Mouse (Mus musculus) adrenal gland (tissue): Measurements from ENCODE around the gene Gm26992.
"Not testable (repeated sequence)": the region's sequence is repeated elsewhere in the genome, so short reads cannot be mapped to it uniquely, and the experiment has no call there.

Source experiments
- intact Hi-C: fragments of 180-260 bp; cut with DNase I; formaldehyde crosslinking; loops from one replicate; pipeline ENCODE4 v1.15.1; 2025
- long read RNA-seq, 2 experiments: library from polyadenylated mRNA; unstranded; transcript quantifications; one replicate each; pipeline ENCODE4 v2.0.0; 2020; ENCODE audit warnings: borderline replicate concordance in 1 of 2; ENCODE audit not compliant: insufficient replicate concordance in 1 of 2

Gm26992 gene
- long read RNA-seq, experiment 1, result 0 reads
- long read RNA-seq, experiment 2, result 0 reads

GRCm38 (mm10) chrX:103421710-103422109 lies at the start of gene Gm26992:
Gm26992 (plus strand) TSS chrX:103422010.
- intact Hi-C loops, result no loop called here

DNA sequence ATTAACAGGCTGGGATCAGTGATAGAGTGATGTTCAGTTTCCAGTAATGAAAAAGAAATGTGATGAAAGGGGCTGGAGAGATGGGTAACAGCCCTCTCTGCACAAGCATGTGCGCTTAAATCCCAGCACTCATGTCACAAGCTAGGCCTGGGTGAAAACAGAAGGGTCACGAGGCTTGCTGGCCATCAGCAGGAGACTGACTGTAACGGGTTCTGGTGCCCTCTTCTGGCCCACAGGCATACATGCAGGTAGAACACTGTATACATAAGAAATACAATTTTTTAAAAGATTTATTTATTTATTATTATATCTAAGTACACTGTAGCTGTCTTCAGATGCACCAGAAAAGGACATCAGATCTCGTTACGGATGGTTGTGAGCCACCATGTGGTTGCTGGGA lies 47.6 kb upstream of the Gm26992 start:
- intact Hi-C loops, result loop anchor here (5.0 kb wide), 1 partner anchor 112 kb away; no protein-coding TSS in a partner anchor

- intact Hi-C loops, result no loop called here
Measured at GRCm38 (mm10) chrX:103384528-103384927, 37.3 kb upstream of the Gm26992 start.

- intact Hi-C loops, result no loop called here
Measured at GRCm38 (mm10) chrX:103388131-103388530, 33.7 kb upstream of the Gm26992 start.

DNA sequence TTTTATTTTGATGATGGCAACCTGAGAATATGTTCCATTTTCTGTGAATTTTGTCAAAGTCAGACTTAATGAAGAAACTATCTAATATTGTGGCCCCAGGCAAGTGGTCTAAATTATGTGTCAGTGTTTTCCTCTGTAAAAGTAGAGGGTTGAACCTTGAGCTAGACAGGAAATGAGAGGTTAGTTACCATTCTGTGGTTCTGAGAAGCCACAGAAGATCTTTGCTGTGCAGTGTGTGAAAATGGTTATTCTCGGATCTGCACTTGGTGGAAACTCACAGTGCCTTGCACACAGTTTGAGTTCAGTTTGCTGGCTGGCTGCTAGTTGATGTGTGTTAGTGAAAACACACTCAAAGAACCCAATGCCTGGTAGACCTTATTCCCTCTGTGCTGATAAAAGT lies 28.0 kb upstream of the Gm26992 start:
- intact Hi-C loops, result no loop called here

- intact Hi-C loops, result no loop called here
Measured at GRCm38 (mm10) chrX:103405021-103405420, 16.8 kb upstream of the Gm26992 start.

DNA sequence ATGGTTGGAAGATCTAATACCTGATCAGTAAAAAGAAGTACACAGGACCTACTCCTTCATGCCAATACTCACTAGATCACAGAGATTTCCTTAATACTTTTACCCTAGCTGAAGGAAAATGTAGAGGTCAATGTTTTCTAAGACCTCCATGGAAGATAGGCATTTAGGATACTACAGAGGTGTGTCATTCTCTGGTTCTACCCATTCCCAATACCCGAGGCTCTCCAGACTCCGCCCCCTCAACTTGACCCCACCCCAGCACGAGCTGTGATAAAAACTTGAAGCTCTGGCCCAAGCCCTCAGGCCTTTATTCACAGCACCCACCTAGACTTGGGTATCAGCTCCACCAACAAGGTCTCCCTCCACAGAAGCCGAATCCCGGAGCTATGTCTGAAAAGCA lies 7.6 kb upstream of the Gm26992 start, which contains the start of gene Tsx:
Tsx (plus strand) TSS at position 301 of the 400 bp plus-strand sequence.
- intact Hi-C loops, result no loop called here

DNA sequence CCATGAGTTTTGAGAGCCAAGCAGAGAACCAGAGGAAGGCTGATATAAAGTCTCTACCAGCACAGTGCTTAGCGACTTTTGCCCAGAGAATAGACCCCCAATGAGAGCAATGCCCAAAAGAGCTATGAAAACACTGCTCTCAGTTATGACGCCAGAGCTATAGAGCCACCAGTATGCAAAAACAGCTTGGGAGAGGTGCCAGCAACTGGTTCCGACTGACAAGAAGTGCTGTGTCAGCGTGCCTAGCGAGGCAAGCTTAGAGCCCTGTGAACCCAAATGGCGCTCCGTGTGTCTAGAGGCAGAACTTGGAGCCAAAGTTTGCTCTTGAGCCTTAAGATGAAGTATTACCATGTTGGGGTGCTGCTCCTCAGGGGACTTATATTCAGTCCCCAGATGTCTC lies 5.9 kb downstream of the Gm26992 start:
- intact Hi-C loops, result no loop called here

DNA sequence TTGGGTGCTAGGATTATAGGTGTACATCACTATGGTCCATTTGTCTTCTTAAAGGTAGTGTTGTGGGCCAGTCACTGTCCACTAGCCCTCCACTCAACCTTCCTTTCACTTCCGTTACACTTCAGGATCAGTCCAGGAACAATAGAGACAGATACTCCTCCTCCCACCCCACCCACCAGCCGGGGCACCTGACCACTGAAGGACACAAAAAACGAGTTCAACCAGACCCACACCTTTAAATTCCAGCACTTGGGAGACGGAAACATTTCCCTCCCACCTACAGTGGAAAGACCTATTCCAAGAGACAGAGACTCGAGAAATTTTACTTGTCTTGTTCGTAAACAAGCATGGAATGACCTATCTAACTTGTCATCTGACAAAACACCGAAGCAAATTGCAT lies 10.5 kb downstream of the Gm26992 start:
- intact Hi-C loops, result no loop called here

GRCm38 (mm10) chrX:103438023-103438422 lies 16.2 kb downstream of the Gm26992 start:
- intact Hi-C loops, result no loop called here

GRCm38 (mm10) chrX:103440803-103441202 lies 19.0 kb downstream of the Gm26992 start:
- intact Hi-C loops, result loop anchor here (2.0 kb wide), 1 partner anchor 182 kb away; no protein-coding TSS in a partner anchor

DNA sequence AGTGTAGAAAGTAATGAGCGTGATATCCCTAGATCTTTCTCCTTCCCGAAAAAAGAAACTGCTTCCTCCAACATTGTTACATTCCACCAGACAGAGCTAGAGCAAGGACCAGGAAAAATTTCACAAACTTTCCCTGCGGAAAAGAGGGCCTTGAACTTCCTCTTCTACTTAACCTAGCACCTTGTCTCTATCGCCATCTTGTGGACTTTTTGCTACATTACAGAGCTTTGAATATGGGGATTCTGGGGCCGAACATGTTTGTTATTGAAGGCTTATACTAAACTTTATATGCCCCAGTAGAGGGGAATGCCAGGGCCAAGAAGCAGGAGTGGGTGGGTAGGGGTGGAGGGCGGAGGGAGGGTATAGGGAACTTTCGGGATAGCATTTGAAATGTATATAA lies 21.9 kb downstream of the Gm26992 start:
- intact Hi-C loops, result no loop called here

DNA sequence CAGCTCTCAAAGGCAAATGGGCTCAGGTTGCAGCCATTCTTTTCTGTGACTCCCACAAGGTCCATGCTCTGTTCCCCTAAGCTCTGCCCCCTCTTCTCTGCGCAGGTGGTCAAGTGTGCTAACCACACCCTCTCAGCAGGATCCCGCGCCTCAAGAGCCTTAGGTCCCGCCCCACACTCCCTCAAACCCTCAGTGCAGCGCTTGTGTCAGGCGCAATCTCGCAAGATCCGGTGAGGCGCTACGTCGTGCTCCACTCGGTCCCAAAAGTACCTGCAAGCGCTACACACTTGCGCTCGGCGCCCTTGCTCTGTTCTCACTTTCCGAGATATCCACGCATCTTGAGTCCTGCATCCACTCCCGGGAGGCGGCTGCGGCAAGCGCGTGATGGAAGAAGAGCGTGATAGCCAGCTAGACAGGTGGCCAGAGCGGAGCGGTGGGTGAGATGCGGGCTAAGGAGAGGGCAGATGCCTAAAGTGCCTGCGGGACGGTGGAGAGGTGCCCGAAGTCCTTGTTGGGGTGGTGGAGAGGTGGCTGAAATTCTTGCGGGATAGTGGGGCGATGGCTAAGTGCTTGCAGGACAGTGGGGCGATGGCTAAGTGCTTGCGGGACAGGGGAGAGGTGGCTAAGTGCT lies 25.8 kb downstream of the Gm26992 start:
- intact Hi-C loops, result no loop called here

GRCm38 (mm10) chrX:103448429-103448828 lies 26.6 kb downstream of the Gm26992 start:
- intact Hi-C loops, result not testable (repeated sequence)

DNA sequence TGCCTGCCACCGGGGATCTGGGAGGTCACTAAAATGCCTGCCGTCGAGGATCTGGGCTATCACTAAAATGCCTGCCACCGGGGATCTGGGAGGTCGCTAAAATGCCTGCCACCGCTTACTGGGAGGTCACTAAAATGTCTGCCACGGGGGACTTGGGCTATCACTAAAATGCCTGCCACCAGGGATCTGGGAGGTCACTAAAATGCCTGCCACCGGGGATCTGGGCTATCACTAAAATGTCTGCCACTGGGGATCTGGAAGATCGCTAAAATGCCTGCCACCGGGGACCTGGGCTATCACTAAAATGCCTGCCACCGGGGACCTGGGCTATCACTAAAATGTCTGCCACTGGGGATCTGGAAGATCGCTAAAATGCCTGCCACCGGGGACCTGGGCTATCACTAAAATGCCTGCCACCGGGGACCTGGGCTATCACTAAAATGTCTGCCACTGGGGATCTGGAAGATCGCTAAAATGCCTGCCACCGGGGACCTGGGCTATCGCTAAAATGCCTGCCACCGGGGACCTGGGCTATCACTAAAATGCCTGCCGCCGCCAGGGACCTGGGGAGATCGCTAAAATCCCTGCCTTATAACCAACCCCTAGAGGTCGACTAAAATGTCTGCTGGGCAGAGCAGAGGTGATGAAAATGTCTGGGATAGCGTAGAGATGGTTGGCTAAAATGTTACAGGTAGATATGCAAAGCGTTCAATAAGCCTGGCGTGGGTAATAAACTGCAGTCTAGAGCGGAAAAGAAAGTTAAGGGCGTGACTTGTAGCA lies 27.3 kb downstream of the Gm26992 start:
- intact Hi-C loops, result not testable (repeated sequence)

- intact Hi-C loops, result no loop called here
Measured at GRCm38 (mm10) chrX:103452815-103453214, 31.0 kb downstream of the Gm26992 start.

DNA sequence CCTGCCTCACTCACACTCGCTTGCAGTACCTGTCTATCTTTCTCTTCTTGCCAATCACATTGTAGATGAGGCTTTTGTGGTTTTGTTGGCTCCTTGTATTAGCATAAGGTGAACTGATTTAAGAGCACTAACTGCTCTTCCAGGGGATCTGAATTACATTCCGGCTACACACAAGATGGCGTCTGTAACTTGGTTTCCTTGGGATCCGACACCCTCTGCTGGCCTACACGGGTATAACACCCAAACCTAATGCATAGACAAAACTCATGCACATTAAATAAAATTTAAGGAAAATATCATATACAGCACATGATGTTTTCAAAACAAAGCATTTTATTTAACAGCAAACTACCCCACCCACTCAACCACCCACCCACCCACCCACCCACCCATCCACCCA lies 38.2 kb downstream of the Gm26992 start:
- intact Hi-C loops, result no loop called here

GRCm38 (mm10) chrX:103468998-103469397 lies 47.2 kb downstream of the Gm26992 start:
- intact Hi-C loops, result no loop called here

GRCm38 (mm10) chrX:103472346-103472745 lies 50.5 kb downstream of the Gm26992 start:
- intact Hi-C loops, result no loop called here

DNA sequence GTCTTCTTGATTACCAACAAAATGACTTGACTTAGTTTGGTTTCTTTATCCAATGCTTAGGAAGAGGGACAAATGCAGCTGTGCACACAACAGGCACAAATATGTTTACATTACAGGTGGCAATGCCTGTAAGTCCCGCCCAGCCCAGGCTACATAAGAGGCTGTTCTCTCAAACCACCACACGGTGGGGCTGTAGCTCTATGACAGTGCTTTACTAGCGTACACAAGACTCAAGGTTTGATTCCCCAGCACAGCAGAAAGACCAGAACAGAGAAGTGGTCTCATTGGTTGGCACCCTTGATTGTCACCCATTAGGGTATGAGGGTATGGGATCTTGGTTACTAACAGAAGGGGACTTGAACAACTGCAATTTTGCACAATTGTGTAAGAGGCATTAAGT lies 55.7 kb downstream of the Gm26992 start:
- intact Hi-C loops, result no loop called here

DNA sequence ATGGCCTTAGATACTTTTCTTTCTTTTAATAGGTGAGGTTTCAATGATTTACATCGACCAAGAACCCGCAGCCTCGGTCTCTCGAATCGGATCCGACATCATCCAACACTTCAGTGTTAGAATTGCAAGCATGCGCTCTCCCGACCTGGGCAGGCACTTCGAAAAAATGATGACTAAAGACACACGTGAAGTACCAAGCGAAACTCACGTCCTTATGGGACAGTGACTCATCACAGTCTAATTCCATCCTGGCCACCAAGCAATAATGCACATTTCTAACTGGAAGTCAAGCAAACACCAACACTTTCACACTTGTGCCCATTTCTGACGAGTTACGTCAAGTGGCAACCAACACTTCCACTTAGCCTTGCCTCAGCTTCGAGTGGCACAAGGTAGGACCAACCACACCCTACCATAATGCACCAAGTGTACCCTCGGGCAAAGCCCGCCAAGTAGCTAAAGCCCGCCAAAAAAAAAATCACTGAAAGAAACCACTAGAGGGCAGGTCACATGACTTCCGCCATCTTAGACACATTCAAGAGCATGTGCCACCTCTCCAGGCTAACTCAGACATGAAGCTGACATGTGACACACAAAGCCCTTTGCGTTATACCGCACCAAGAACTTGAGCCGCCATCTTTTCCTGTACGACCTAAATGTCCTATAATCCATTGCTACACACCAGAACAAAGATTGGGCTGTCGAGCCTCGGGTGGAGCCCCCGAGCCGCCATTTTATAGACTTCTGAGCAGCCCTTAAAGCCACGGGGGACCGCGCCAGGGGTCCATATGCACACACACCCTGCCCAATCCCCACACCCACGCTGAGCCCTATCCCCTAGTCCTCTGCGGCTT lies 59.7 kb downstream of the Gm26992 start:
- intact Hi-C loops, result loop anchor here (5.0 to 10.0 kb wide), 4 partner anchors 191 to 511 kb away; no protein-coding TSS in a partner anchor

DNA sequence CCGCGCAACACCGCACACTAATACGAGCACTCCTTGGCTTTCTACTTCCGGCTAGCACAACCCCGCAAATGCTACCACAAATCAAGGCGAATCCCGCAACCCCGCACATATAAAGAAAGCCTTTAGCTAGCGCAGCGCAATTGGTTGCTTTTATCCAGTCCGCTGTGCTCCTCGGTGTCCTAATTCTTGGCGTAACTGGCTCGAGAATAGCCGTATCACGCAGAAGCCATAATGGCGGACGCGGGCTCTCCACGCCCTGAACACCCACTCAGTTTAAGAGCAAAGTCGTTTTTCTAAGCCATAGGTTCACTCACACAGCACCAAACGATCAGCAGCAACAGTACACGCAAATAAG lies 60.3 kb downstream of the Gm26992 start:
- intact Hi-C loops, result loop anchor here (5.0 to 10.0 kb wide), 4 partner anchors 190 to 510 kb away; no protein-coding TSS in a partner anchor
